Mouse (Mus musculus) right cerebral cortex, postnatal 14 days (tissue): Measurements from ENCODE around the gene Rbm20.
A peak's percentile ranks its signal among the peaks of the same experiment; 100 is the strongest.
"Not testable (repeated sequence)": the region's sequence is repeated elsewhere in the genome, so short reads cannot be mapped to it uniquely, and the experiment has no call there.

Experiments used
- DNase-seq: peaks from one replicate; pipeline ENCODE4 v3.0.0; 2022

The Rbm20 gene

GRCm38 (mm10) chr19:53890274-53890673, 213.2 kb downstream of the Rbm20 start:
- DNase-seq, result no peak

GRCm38 (mm10) chr19:53890781-53891251, 213.7 kb downstream of the Rbm20 start:
- DNase-seq, result no peak

GRCm38 (mm10) chr19:53891569-53891968, 214.5 kb downstream of the Rbm20 start:
- DNase-seq, result no peak

- no peak for DNase-seq
Observed at GRCm38 (mm10) chr19:53892061-53892460, 215.0 kb downstream of the Rbm20 start, which contains the start of gene Pdcd4. Gene Pdcd4 (plus strand): TSS chr19:53892231.

GRCm38 (mm10) chr19:53892838-53893359, 215.8 kb downstream of the Rbm20 start:
- DNase-seq, result no peak

GRCm38 (mm10) chr19:53893711-53894171, 216.6 kb downstream of the Rbm20 start:
- DNase-seq, result no peak

GRCm38 (mm10) chr19:53894538-53895121, 217.5 kb downstream of the Rbm20 start:
- no peak for DNase-seq

GRCm38 (mm10) chr19:53898046-53898445, 220.9 kb downstream of the Rbm20 start:
- no peak for DNase-seq

- no peak for DNase-seq
Observed at GRCm38 (mm10) chr19:53898498-53898897, 221.4 kb downstream of the Rbm20 start.

- DNase-seq, result no peak
Observed at GRCm38 (mm10) chr19:53898970-53899900, 222.1 kb downstream of the Rbm20 start.

GRCm38 (mm10) chr19:53899941-53900610, 223.0 kb downstream of the Rbm20 start:
- DNase-seq, result no peak

- DNase-seq, result no peak
Observed at GRCm38 (mm10) chr19:53901931-53902738, 225.0 kb downstream of the Rbm20 start.

- DNase-seq, result peak; percentile 97
Observed at GRCm38 (mm10) chr19:53902739-53903487, 225.8 kb downstream of the Rbm20 start.

- DNase-seq, result peak; percentile 49
Observed at GRCm38 (mm10) chr19:53903507-53904321, 226.6 kb downstream of the Rbm20 start.

- no peak for DNase-seq
Observed at GRCm38 (mm10) chr19:53904833-53905480, 227.9 kb downstream of the Rbm20 start.

GRCm38 (mm10) chr19:53906033-53906702, 229.1 kb downstream of the Rbm20 start:
- no peak for DNase-seq

GRCm38 (mm10) chr19:53906703-53907070, 229.6 kb downstream of the Rbm20 start:
- DNase-seq, result not testable (repeated sequence)

- DNase-seq, result no peak
Observed at GRCm38 (mm10) chr19:53914950-53915349, 237.8 kb downstream of the Rbm20 start.
